Mouse (Mus musculus): ENCODE measurements at regions not wholly inside any gene's neighbourhood (a gene's known extent, or its start where the extent isn't known, plus 50 kb on each side); places are given as distances from the start of the nearest gene placed in this dataset.
A peak's percentile ranks its signal among the peaks of the same experiment; 100 is the strongest.
"Not testable (repeated sequence)": the region's sequence is repeated elsewhere in the genome, so short reads cannot be mapped to it uniquely, and the experiment has no call there.

- H3K4me1 ChIP-seq (ENCODE audit: control insufficient read depth in 1 of 2, insufficient read depth in 2 of 2, low read length in 2 of 2) = no peaks in the 10 kb centered on the region; a peak in 1 of 4 replicates
- H3K27me3 ChIP-seq (ENCODE audit: control insufficient read depth in 1 of 2, insufficient read depth in 2 of 2, low read length in 2 of 2) = peaks cover 0 to 2% of the 10 kb centered on the region in 2 experiments; a peak in 2 of 4 replicates
- DNase-seq (ENCODE audit: low read depth, low spot score) = peak; percentile 71
- no peaks in the 10 kb centered on the region for H3K79me2 ChIP-seq (ENCODE audit: control insufficient read depth, insufficient read depth, low read length, poor library complexity)
- no peak for TF ChIP-seq CTCF (IDR thresholded peaks at IDR 0.05 in 2 of 3, conservative IDR thresholded peaks at IDR 0.05 in 1 of 3; ENCODE audit: control insufficient read depth in 1 of 3, insufficient read depth in 1 of 3, low read depth in 2 of 3, low read length in 3 of 3, poor library complexity in 1 of 3, severe bottlenecking in 1 of 3)
- TF ChIP-seq ZMIZ1 (IDR thresholded peaks at IDR 0.05; ENCODE audit: low read depth, low read length) = no peak
- TF ChIP-seq GABPA (IDR thresholded peaks at IDR 0.05; ENCODE audit: low read depth, low read length) = no peak
- no peak for TF ChIP-seq TBP (IDR thresholded peaks at IDR 0.05; ENCODE audit: low read depth, low read length)
- no peak for TF ChIP-seq MXI1 (IDR thresholded peaks at IDR 0.05; ENCODE audit: low read depth, low read length)
- no peak for TF ChIP-seq ZNF384 (IDR thresholded peaks at IDR 0.05; ENCODE audit: low read depth, low read length)
- TF ChIP-seq ELF1 (IDR thresholded peaks at IDR 0.05; ENCODE audit: low read depth, low read length) = no peak
- no peak for TF ChIP-seq NRF1 (IDR thresholded peaks at IDR 0.05; ENCODE audit: insufficient read depth, low read depth, low read length, poor library complexity, severe bottlenecking)
- TF ChIP-seq POLR2A (IDR thresholded peaks at IDR 0.05; ENCODE audit: control insufficient read depth in 1 of 2, insufficient read depth in 1 of 2, low read depth in 1 of 2, low read length in 2 of 2, poor library complexity in 1 of 2) = no peak
- no peak for TF ChIP-seq MAX (IDR thresholded peaks at IDR 0.05; ENCODE audit: low read length)
- no peak for TF ChIP-seq MYB (IDR thresholded peaks at IDR 0.05; ENCODE audit: low read depth, low read length)
- TF ChIP-seq GATA1 (IDR thresholded peaks at IDR 0.05; ENCODE audit: low read depth, low read length) = no peak
- H3K9ac ChIP-seq (ENCODE audit: control insufficient read depth, low read depth, low read length, poor library complexity, severe bottlenecking) = peak overlapping the region; percentile 29; the same call in 1 of the 2 replicates
- peak overlapping the region in 1 of 2 experiments; percentile 27; a peak in 2 of 4 replicates for H3K4me3 ChIP-seq (ENCODE audit: control insufficient read depth in 1 of 2, insufficient read depth in 1 of 2, low read depth in 2 of 2, low read length in 2 of 2)
- peak overlapping the region; percentile 15; the same call in 1 of the 2 replicates for H3K27ac ChIP-seq (ENCODE audit: control insufficient read depth, low read depth, low read length)
- H3K36me3 ChIP-seq (ENCODE audit: control insufficient read depth in 1 of 2, insufficient read depth in 2 of 2, low read length in 2 of 2) = no peaks in the 10 kb centered on the region
- H3K9me3 ChIP-seq (replicated peaks; ENCODE audit: insufficient read depth, low read length) = no peaks in the 10 kb centered on the region
Observed at GRCm38 (mm10) chr17:84859916-84860315, 69.3 kb upstream of the Lrpprc start.

- no peaks in the 10 kb centered on the region for H3K9me3 ChIP-seq (replicated peaks; ENCODE audit: insufficient read depth, low read length)
- H3K4me1 ChIP-seq (ENCODE audit: control insufficient read depth in 1 of 2, insufficient read depth in 2 of 2, low read length in 2 of 2) = no peaks in the 10 kb centered on the region; a peak in 1 of 4 replicates
Observed at GRCm38 (mm10) chr17:84860835-84861234, 70.2 kb upstream of the Lrpprc start.

GRCm38 (mm10) chr17:84864231-84864630 is 73.6 kb upstream of the Lrpprc start:
- not testable (repeated sequence) for H3K4me3 ChIP-seq (ENCODE audit: control insufficient read depth in 1 of 2, insufficient read depth in 1 of 2, low read depth in 2 of 2, low read length in 2 of 2)

More at GRCm38 (mm10) chr17:84860835-84861234, 70.2 kb upstream of the Lrpprc start:
- Histone ChIP-seq H3K36me3 (ENCODE audit: control insufficient read depth in 1 of 2, insufficient read depth in 2 of 2, low read length in 2 of 2) (no peaks in the 10 kb centered on the region), H3K27me3 (ENCODE audit: control insufficient read depth in 1 of 2, insufficient read depth in 2 of 2, low read length in 2 of 2) (peaks cover 0 to 2% of the 10 kb centered on the region in 2 experiments; a peak in 2 of 4 replicates), H3K9ac (ENCODE audit: control insufficient read depth, low read depth, low read length, poor library complexity, severe bottlenecking) (no peak overlapping the region), H3K27ac (ENCODE audit: control insufficient read depth, low read depth, low read length) (no peak overlapping the region), H3K79me2 (ENCODE audit: control insufficient read depth, insufficient read depth, low read length, poor library complexity) (no peaks in the 10 kb centered on the region), H3K4me3 (ENCODE audit: control insufficient read depth in 1 of 2, insufficient read depth in 1 of 2, low read depth in 2 of 2, low read length in 2 of 2) (no peak overlapping the region)
- TF ChIP-seq POLR2AphosphoS2 (IDR thresholded peaks at IDR 0.05; ENCODE audit: low read length) = no peak
- TF ChIP-seq NELFE (IDR thresholded peaks at IDR 0.05; ENCODE audit: low read depth, low read length) = no peak
- TF ChIP-seq USF2 (IDR thresholded peaks at IDR 0.05; ENCODE audit: borderline replicate concordance in 1 of 2, insufficient read depth in 1 of 2, low read depth in 1 of 2, low read length in 2 of 2) = no peak
- TF ChIP-seq POLR2A (IDR thresholded peaks at IDR 0.05; ENCODE audit: control insufficient read depth in 1 of 2, insufficient read depth in 1 of 2, low read depth in 1 of 2, low read length in 2 of 2, poor library complexity in 1 of 2) = no peak
- no peak for TF ChIP-seq ZNF384 (IDR thresholded peaks at IDR 0.05; ENCODE audit: low read depth, low read length)
- TF ChIP-seq SIN3A (IDR thresholded peaks at IDR 0.05; ENCODE audit: low read length) = no peak
- TF ChIP-seq GABPA (IDR thresholded peaks at IDR 0.05; ENCODE audit: low read depth, low read length) = no peak
- no peak for TF ChIP-seq RCOR1 (IDR thresholded peaks at IDR 0.05; ENCODE audit: low read depth, low read length)
- no peak for TF ChIP-seq CHD2 (IDR thresholded peaks at IDR 0.05; ENCODE audit: low read length)
- no peak for TF ChIP-seq RAD21 (IDR thresholded peaks at IDR 0.05; ENCODE audit: low read depth, low read length)
- no peak for TF ChIP-seq POLR2AphosphoS5 (IDR thresholded peaks at IDR 0.05; ENCODE audit: borderline replicate concordance, low read depth, low read length)
- no peak for DNase-seq (ENCODE audit: low read depth, low spot score)

More at GRCm38 (mm10) chr17:84864231-84864630, 73.6 kb upstream of the Lrpprc start:
- H3K27me3 ChIP-seq (ENCODE audit: control insufficient read depth in 1 of 2, insufficient read depth in 2 of 2, low read length in 2 of 2); H3K4me1 ChIP-seq (ENCODE audit: control insufficient read depth in 1 of 2, insufficient read depth in 2 of 2, low read length in 2 of 2); H3K9me3 ChIP-seq (replicated peaks; ENCODE audit: insufficient read depth, low read length); H3K79me2 ChIP-seq (ENCODE audit: control insufficient read depth, insufficient read depth, low read length, poor library complexity); DNase-seq (ENCODE audit: low read depth, low spot score); H3K27ac ChIP-seq (ENCODE audit: control insufficient read depth, low read depth, low read length); H3K9ac ChIP-seq (ENCODE audit: control insufficient read depth, low read depth, low read length, poor library complexity, severe bottlenecking); H3K36me3 ChIP-seq (ENCODE audit: control insufficient read depth in 1 of 2, insufficient read depth in 2 of 2, low read length in 2 of 2): not testable (repeated sequence)

Data from MEL (cell line).